Comparison of ENCODE assay signal across 9 mouse cellular contexts in genomic region chr19:26746290-26746689, GRCm38 (mm10).
DNase-seq lines count a peak whose midpoint lies in the region; ATAC-seq and TF ChIP-seq lines count a peak whose summit lies in the region.
"Had no signal": no experiment of that assay in that cellular context is flagged by ENCODE, and none has a peak within 500 bp of the region (broad histone marks: within the 10 kb centered on the region; RNA-seq: fewer than 3 reads in every experiment).

No protein-coding gene starts in this region.

- no peak for TF ChIP-seq POLR2A in lung, adult 2 months (IDR thresholded peaks at IDR 0.05; ENCODE audit: borderline replicate concordance, extremely low read depth, low read depth, low read length)

- no peak overlapping the region for H3K4me2 ChIP-seq in lung, postnatal 0 days (replicated peaks; ENCODE audit: low read depth, low read length)
- no peak overlapping the region for H3K4me2 ChIP-seq in forebrain, postnatal 0 days (ENCODE audit: low read depth)
- H3K4me2 ChIP-seq in midbrain, embryonic 15.5 days = peak overlapping the region; percentile 67; the same call in 1 of the 2 replicates

- TF ChIP-seq CTCF in lung, postnatal 0 days (IDR thresholded peaks at IDR 0.05) = no peak
- TF ChIP-seq CTCF in lung, adult 2 months (IDR thresholded peaks at IDR 0.05; ENCODE audit: insufficient read depth, low read length) = no peak
- TF ChIP-seq CTCF in forebrain, postnatal 0 days (IDR thresholded peaks at IDR 0.05; ENCODE audit: low read depth) = no peak

- no peaks in the 10 kb centered on the region for H3K36me3 ChIP-seq in lung, postnatal 0 days (ENCODE audit: insufficient read depth, low read length)
- H3K36me3 ChIP-seq in forebrain, postnatal 0 days (ENCODE audit: insufficient read depth) = peaks cover 2% of the 10 kb centered on the region; the same call in 1 of the 2 replicates
- H3K36me3 ChIP-seq in midbrain, embryonic 15.5 days (replicated peaks) = no peaks in the 10 kb centered on the region

- no peak for TF ChIP-seq EP300 in lung, postnatal 0 days (IDR thresholded peaks at IDR 0.05)

- DNase-seq in cerebellum, adult 11 months = peak; percentile 42
- no peak for DNase-seq in lung, postnatal 0 days (ENCODE audit: low spot score)
- DNase-seq in lung, adult 2 months = no peak
- DNase-seq in forebrain, postnatal 0 days = no peak
- DNase-seq in frontal cortex, postnatal 25 days (ENCODE audit: low spot score in 2 of 2) = no peak
- DNase-seq: kidney, adult 18-20 months had no signal

- H3K27ac ChIP-seq in lung, postnatal 0 days (ENCODE audit: low read length) = peak overlapping the region; percentile 95
- H3K27ac ChIP-seq in forebrain, postnatal 0 days (ENCODE audit: low read depth, low read length) = peak overlapping the region; percentile 99
- H3K27ac ChIP-seq in midbrain, embryonic 15.5 days = peak overlapping the region; percentile 100

- H3K27me3 ChIP-seq in lung, postnatal 0 days (replicated peaks; ENCODE audit: insufficient read depth, low read length) = no peaks in the 10 kb centered on the region
- no peaks in the 10 kb centered on the region for H3K27me3 ChIP-seq in forebrain, postnatal 0 days (ENCODE audit: insufficient read depth, low read length)
- no peaks in the 10 kb centered on the region for H3K27me3 ChIP-seq in midbrain, embryonic 15.5 days (replicated peaks)

- H3K9me3 ChIP-seq in lung, postnatal 0 days (ENCODE audit: low read length) = no peaks in the 10 kb centered on the region
- H3K9me3 ChIP-seq in forebrain, postnatal 0 days (ENCODE audit: low read length) = no peaks in the 10 kb centered on the region
- H3K9me3 ChIP-seq in midbrain, embryonic 15.5 days = no peaks in the 10 kb centered on the region

- 81% methylated on average over 10 of the region's 10 CpGs for WGBS in lung, postnatal 0 days
- WGBS in lung, adult 2 months = 69% methylated on average over 10 of the region's 10 CpGs
- 78% methylated on average over 10 of the region's 10 CpGs for WGBS in forebrain, postnatal 0 days
- WGBS in midbrain, embryonic 15.5 days = 91% methylated on average over 10 of the region's 10 CpGs

- peaks cover 11% of the 10 kb centered on the region; the same call in 1 of the 2 replicates for H3K4me1 ChIP-seq in lung, postnatal 0 days (ENCODE audit: insufficient read depth, low read depth, low read length)
- peaks cover 17% of the 10 kb centered on the region for H3K4me1 ChIP-seq in lung, adult 2 months (ENCODE audit: control insufficient read depth, insufficient read depth, low read length)
- H3K4me1 ChIP-seq in forebrain, postnatal 0 days (ENCODE audit: insufficient read depth) = peaks cover 13% of the 10 kb centered on the region; the same call in 1 of the 2 replicates
- peaks cover 24% of the 10 kb centered on the region for H3K4me1 ChIP-seq in midbrain, embryonic 15.5 days

- no peak overlapping the region for H3K4me3 ChIP-seq in lung, postnatal 0 days (ENCODE audit: low read depth, low read length)
- no peak overlapping the region for H3K4me3 ChIP-seq in lung, adult 2 months (replicated peaks; ENCODE audit: extremely low read depth, low read depth, low read length)
- no peak overlapping the region for H3K4me3 ChIP-seq in forebrain, postnatal 0 days (ENCODE audit: low read depth, low read length)
- no peak overlapping the region for H3K4me3 ChIP-seq in midbrain, embryonic 15.5 days

- H3K9ac ChIP-seq in lung, postnatal 0 days (replicated peaks; ENCODE audit: low read depth) = no peak overlapping the region
- H3K9ac ChIP-seq in forebrain, postnatal 0 days = no peak overlapping the region
- H3K9ac ChIP-seq in midbrain, embryonic 15.5 days = 0 out of 2 replicates have a peak overlapping the region, but pooled peaks have one; percentile 70

- no peak for ATAC-seq in cerebellum, adult (ENCODE audit: insufficient number of reproducible peaks, low FRiP score, low TSS enrichment)
- ATAC-seq in lung, postnatal 0 days = no peak
- ATAC-seq in forebrain, postnatal 0 days = no peak
- ATAC-seq in midbrain, embryonic 15.5 days (replicated peaks) = no peak
- ATAC-seq in megakaryocyte, adult 5-6 weeks (ENCODE audit: poor library complexity, severe bottlenecking) = no peak
